Mouse (Mus musculus): ENCODE results near the gene Smg1.

- TF ChIP-seq POLR2A (IDR thresholded peaks at IDR 0.05; ENCODE audit: low read depth, low read length) (no peak), CTCF (IDR thresholded peaks at IDR 0.05; ENCODE audit: borderline replicate concordance, insufficient read depth, low read length) (no peak)
Measured at GRCm38 (mm10) chr7:118283186-118283585, 39.7 kb upstream of the Smg1 start.
